Mouse (Mus musculus) forebrain, embryonic 16.5 days (tissue): Measurements from ENCODE around the gene Myo1c. TPM values are rescaled to one million over a fixed set of nuclear protein-coding genes. Genes with fewer than 3 reads are reported as not detected.

ENCODE experiments used
- ATAC-seq: fragments of 200-750 bp; cut with Nextera tagmentation; 2 replicates; pipeline ENCODE4 v1.8.0; 2017; ENCODE audit warnings: mild to moderate bottlenecking, moderate library complexity
- H3K27ac ChIP-seq: fragments of 300-500 bp; sonication (generic); 2 replicates; pipeline ENCODE4 v1.5.1; 2014; ENCODE audit warnings: low read length, control low read depth
- H3K27me3 ChIP-seq: fragments of 300-500 bp; sonication (generic); replicated peaks from 2 replicates; pipeline ENCODE4 v1.6.1; 2014; ENCODE audit warnings: low read length; ENCODE audit not compliant: control insufficient read depth, insufficient read depth
- H3K36me3 ChIP-seq: fragments of 300-500 bp; sonication (generic); 2 replicates; pipeline ENCODE4 v1.6.1; 2014; ENCODE audit not compliant: control insufficient read depth, insufficient read depth
- H3K4me1 ChIP-seq: fragments of 300-500 bp; sonication (generic); replicated peaks from 2 replicates; pipeline ENCODE4 v1.6.1; 2014; ENCODE audit warnings: low read length; ENCODE audit not compliant: control insufficient read depth, insufficient read depth
- H3K4me2 ChIP-seq: fragments of 300-500 bp; sonication (generic); 2 replicates; pipeline ENCODE4 v1.6.1; 2014; ENCODE audit warnings: mild to moderate bottlenecking, low read length, control low read depth
- H3K4me3 ChIP-seq: fragments of 300-500 bp; sonication (generic); replicated peaks from 2 replicates; pipeline ENCODE4 v1.5.1; 2014; ENCODE audit warnings: mild to moderate bottlenecking, low read length, control low read depth
- H3K9ac ChIP-seq: fragments of 300-500 bp; sonication (generic); replicated peaks from 2 replicates; pipeline ENCODE4 v1.6.1; 2014; ENCODE audit warnings: low read depth, low read length, control low read depth
- H3K9me3 ChIP-seq: fragments of 300-500 bp; sonication (generic); 2 replicates; pipeline ENCODE4 v1.6.1; 2016; ENCODE audit warnings: low read length; ENCODE audit not compliant: control insufficient read depth
- WGBS: fragments of 180-500 bp; shearing (Covaris S2); extraction: QIAGEN DNeasy Blood & Tissue Kit; methylation state at CpG from one replicate; pipeline ENCODE4 v1.1.7; 2014; 5-methylcytosine and 5-hydroxymethylcytosine counted together
- polyA plus RNA-seq: library from polyadenylated mRNA; unstranded; fragments of >200 nt; fragmentation: Nextera tagmentation; extraction: Ambion mirVana; gene quantifications from 2 replicates; pipeline ENCODE4 v1.2.1, GENCODE M21; 2015

The Myo1c gene
- polyA plus RNA-seq, 1 experiment from 2014 or later = 11.9 TPM

DNA sequence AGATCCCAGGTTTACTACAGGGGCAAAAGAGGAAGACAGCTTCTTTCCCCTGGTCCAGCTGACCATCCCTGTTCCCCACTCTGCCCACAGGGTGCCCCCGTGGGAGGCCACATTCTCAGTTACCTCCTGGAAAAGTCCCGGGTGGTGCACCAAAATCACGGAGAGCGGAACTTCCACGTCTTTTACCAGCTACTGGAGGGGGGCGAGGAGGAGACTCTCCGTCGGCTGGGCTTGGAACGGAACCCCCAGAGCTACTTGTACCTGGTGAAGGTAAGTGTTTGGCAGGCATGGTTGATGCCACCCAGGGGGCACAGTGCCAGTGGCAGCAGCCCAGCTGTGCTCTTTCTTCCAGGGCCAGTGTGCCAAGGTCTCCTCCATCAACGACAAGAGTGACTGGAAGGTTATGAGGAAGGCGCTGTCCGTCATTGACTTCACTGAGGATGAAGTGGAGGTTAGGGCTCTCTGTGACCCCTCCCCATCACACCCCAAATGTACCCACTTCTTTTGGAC is 9.8 kb downstream of the Myo1c start:
- Histone ChIP-seq H3K4me2 (no peak overlapping the region), H3K27ac (no peak overlapping the region), H3K9me3 (no peaks in the 10 kb centered on the region), H3K4me3 (no peak overlapping the region), H3K9ac (no peak overlapping the region), H3K4me1 (peaks cover 15% of the 10 kb centered on the region), H3K36me3 (peaks cover 2% of the 10 kb centered on the region; the same call in 1 of the 2 replicates), H3K27me3 (no peaks in the 10 kb centered on the region; the same call in 1 of the 2 replicates)
- 92% methylated on average over 12 of the region's 12 CpGs for WGBS
- ATAC-seq = no peak

GRCm38 (mm10) chr11:75660941-75661800 is 10.9 kb downstream of the Myo1c start:
- WGBS = 90% methylated on average over 21 of the region's 21 CpGs

DNA sequence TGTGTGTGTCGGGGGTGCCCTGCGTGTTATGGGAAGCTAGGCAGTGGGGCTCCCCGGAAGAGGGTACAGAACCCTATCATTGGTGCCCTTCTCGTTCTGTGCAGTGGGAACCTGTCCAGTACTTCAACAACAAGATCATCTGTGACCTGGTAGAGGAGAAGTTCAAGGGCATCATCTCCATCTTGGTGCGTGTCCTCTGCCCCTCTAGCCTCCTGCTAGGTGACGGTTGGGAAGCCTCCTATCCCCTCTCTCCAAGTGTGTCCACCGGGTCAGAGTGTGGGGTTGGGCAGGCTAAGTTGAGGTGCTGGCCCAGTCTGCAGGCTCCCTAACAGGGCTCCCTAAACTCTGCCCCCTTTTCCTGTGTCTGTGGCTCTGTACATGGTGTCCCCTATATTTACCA is 11.8 kb downstream of the Myo1c start:
- no peaks in the 10 kb centered on the region for H3K9me3 ChIP-seq

More at GRCm38 (mm10) chr11:75660941-75661800, 10.9 kb downstream of the Myo1c start:
- H3K4me3 ChIP-seq = no peak overlapping the region
- no peaks in the 10 kb centered on the region for H3K9me3 ChIP-seq
- ATAC-seq = no peak
- peaks cover 8% of the 10 kb centered on the region for H3K4me1 ChIP-seq
- H3K9ac ChIP-seq = no peak overlapping the region
- no peaks in the 10 kb centered on the region for H3K27me3 ChIP-seq
- H3K36me3 ChIP-seq = peaks cover 2% of the 10 kb centered on the region
- H3K4me2 ChIP-seq = no peak overlapping the region
- H3K27ac ChIP-seq = no peak overlapping the region

GRCm38 (mm10) chr11:75666296-75666695 is 16.0 kb downstream of the Myo1c start:
- no peak for ATAC-seq
- Histone ChIP-seq H3K27me3 (no peaks in the 10 kb centered on the region), H3K4me1 (no peaks in the 10 kb centered on the region), H3K9ac (no peak overlapping the region), H3K27ac (no peak overlapping the region), H3K4me3 (no peak overlapping the region), H3K9me3 (no peaks in the 10 kb centered on the region), H3K36me3 (no peaks in the 10 kb centered on the region; the same call in 1 of the 2 replicates), H3K4me2 (no peak overlapping the region)
- WGBS = 96% methylated on average over 6 of the region's 6 CpGs

More for the DNA sequence above, 11.8 kb downstream of the Myo1c start:
- Histone ChIP-seq H3K4me2 (no peak overlapping the region), H3K27me3 (no peaks in the 10 kb centered on the region), H3K9ac (no peak overlapping the region), H3K36me3 (peaks cover 2% of the 10 kb centered on the region), H3K27ac (no peak overlapping the region), H3K4me3 (no peak overlapping the region), H3K4me1 (no peaks in the 10 kb centered on the region; the same call in 1 of the 2 replicates)
- whole genome bisulfite sequencing = 97% methylated on average over 7 of the region's 7 CpGs
- ATAC-seq = no peak

DNA sequence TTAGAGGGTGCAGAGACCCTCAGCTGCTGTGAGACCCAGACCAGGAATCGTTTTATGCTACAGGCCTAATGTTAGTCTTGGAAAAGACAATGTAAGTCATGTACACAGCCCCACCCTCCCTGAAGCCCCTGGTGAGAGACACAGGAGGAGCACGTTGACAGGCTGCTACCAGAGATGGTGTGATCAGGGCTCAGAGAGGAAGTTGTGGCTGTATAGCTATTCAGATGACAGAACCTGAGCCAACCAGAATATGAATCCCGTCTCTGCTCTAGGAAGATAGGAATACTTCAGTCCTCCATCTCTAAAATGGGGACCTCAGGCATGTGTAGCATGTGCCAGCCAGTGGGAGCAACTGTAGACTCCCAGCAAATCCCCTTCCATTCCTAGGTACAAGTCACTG is 18.3 kb downstream of the Myo1c start:
- Histone ChIP-seq H3K9me3 (no peaks in the 10 kb centered on the region), H3K9ac (no peak overlapping the region), H3K36me3 (peaks cover 2% of the 10 kb centered on the region; the same call in 1 of the 2 replicates), H3K4me1 (no peaks in the 10 kb centered on the region), H3K4me2 (no peak overlapping the region), H3K27ac (no peak overlapping the region), H3K27me3 (no peaks in the 10 kb centered on the region), H3K4me3 (no peak overlapping the region)
- 82% methylated on average over 3 of the region's 3 CpGs for WGBS
- ATAC-seq = no peak

- WGBS = 91% methylated on average over 11 of the region's 11 CpGs
- H3K27ac ChIP-seq = no peak overlapping the region
- ATAC-seq = no peak
- peaks cover 2% of the 10 kb centered on the region; the same call in 1 of the 2 replicates for H3K36me3 ChIP-seq
- no peaks in the 10 kb centered on the region for H3K4me1 ChIP-seq
- no peak overlapping the region for H3K4me3 ChIP-seq
- H3K27me3 ChIP-seq = no peaks in the 10 kb centered on the region
- no peak overlapping the region for H3K4me2 ChIP-seq
- H3K9ac ChIP-seq = no peak overlapping the region
- no peaks in the 10 kb centered on the region for H3K9me3 ChIP-seq
These were observed 19.0 kb downstream of the Myo1c start for GRCm38 (mm10) chr11:75669176-75669852.

DNA sequence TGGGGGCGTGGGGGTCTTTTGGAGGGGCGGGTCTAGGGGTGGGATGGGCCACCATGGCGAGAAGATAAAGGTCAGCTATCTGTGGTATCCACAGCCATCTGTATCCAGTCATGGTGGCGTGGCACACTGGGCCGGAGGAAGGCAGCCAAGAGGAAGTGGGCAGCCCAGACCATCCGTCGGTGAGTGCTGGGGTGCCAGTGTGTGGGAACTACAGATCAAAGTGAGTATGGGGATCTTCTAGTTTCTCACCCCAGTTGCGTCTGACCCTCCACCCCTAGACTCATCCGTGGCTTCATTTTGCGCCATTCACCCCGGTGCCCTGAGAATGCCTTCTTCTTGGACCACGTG is 19.5 kb downstream of the Myo1c start:
- Histone ChIP-seq H3K4me3 (no peak overlapping the region), H3K4me2 (no peak overlapping the region), H3K27me3 (no peaks in the 10 kb centered on the region), H3K9ac (no peak overlapping the region), H3K9me3 (no peaks in the 10 kb centered on the region), H3K27ac (no peak overlapping the region), H3K36me3 (peaks cover 2% of the 10 kb centered on the region; the same call in 1 of the 2 replicates), H3K4me1 (no peaks in the 10 kb centered on the region)
- ATAC-seq = no peak
- 94% methylated on average over 12 of the region's 12 CpGs for WGBS

DNA sequence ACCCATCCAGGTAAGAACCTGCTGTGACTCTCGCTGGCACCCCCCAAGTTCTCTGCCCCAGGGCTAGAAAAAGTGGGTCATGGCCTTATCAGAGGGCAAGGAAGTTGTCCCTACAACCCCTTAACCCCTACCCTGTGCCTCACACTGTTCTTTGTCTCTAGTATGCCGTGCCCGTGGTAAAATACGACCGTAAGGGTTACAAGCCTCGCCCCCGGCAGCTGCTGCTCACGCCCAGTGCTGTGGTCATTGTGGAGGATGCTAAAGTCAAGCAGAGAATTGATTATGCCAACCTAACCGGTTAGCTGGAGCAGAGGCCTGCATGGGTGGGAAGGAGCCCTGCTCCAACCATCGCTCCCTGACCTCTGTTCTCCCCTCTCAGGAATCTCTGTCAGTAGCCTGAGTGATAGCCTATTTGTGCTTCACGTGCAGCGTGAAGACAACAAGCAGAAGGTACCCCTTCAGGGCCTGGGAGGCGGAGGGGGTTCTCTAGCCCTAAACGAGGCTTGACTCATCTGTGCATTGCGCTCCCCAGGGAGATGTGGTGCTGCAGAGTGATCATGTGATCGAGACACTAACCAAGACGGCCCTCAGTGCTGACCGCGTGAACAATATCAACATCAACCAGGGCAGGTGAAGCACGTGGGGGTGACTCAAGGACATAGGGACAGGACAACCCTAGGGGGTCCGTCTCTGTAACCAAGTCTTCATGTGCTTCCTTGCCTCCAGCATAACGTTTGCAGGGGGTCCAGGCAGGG is 21.3 kb downstream of the Myo1c start:
- no peak for ATAC-seq
- no peak overlapping the region for H3K4me3 ChIP-seq
- H3K9me3 ChIP-seq = no peaks in the 10 kb centered on the region
- WGBS = 91% methylated on average over 22 of the region's 22 CpGs
- H3K4me2 ChIP-seq = no peak overlapping the region
- H3K9ac ChIP-seq = no peak overlapping the region
- H3K27ac ChIP-seq = no peak overlapping the region
- no peaks in the 10 kb centered on the region for H3K27me3 ChIP-seq
- H3K4me1 ChIP-seq = no peaks in the 10 kb centered on the region
- peaks cover 2% of the 10 kb centered on the region; the same call in 1 of the 2 replicates for H3K36me3 ChIP-seq

DNA sequence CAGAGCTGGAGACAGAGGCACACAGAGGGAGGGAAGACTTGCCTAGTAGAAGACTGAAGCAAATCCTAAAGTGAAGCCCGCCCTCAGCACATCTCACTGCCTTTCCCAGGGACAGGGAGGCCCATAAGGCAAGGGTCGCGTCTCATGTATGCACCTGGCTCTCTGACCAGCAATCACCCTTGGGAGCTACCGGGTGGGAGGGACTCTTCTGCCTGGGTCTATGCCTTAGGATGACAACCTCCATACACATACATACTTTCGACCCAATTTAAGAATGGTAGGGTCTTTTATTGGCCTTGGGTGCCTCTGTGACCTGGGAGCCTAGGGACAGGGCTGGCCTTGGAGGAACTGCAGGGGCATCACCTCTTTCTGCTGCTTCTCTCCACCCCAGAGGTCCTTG is 23.1 kb downstream of the Myo1c start:
- no peak overlapping the region for H3K27ac ChIP-seq

More for the DNA sequence above, 23.1 kb downstream of the Myo1c start:
- no peaks in the 10 kb centered on the region for H3K27me3 ChIP-seq
- no peak overlapping the region for H3K4me3 ChIP-seq
- ATAC-seq = no peak
- no peaks in the 10 kb centered on the region for H3K9me3 ChIP-seq
- no peak overlapping the region for H3K9ac ChIP-seq
- H3K36me3 ChIP-seq = peaks cover 2% of the 10 kb centered on the region; the same call in 1 of the 2 replicates
- no peak overlapping the region for H3K4me2 ChIP-seq
- WGBS = 92% methylated on average over 5 of the region's 5 CpGs
- H3K4me1 ChIP-seq = no peaks in the 10 kb centered on the region
